Mouse (Mus musculus) bone marrow, adult 2 months (tissue): ENCODE measurements around the gene Abtb1. TPM values are rescaled to one million over a fixed set of nuclear protein-coding genes. Genes with fewer than 3 reads are reported as not detected.

Source experiments
- H3K27ac ChIP-seq: fragments of 200-500 bp; 2 replicates; pipeline ENCODE4 v1.5.1; 2012; ENCODE audit warnings: low read depth, mild to moderate bottlenecking, control low read depth, inconsistent platforms, low read length; ENCODE audit not compliant: control insufficient read depth, poor library complexity, insufficient read depth
- H3K4me1 ChIP-seq: fragments of 200-500 bp; 2 replicates; pipeline ENCODE4 v1.6.1; 2011; ENCODE audit warnings: low read length; ENCODE audit not compliant: control insufficient read depth, insufficient read depth
- H3K4me3 ChIP-seq: fragments of 200-500 bp; replicated peaks from 2 replicates; pipeline ENCODE3; 2011; ENCODE audit warnings: mild to moderate bottlenecking, low read depth, low read length, control low read depth; ENCODE audit not compliant: control insufficient read depth
- CTCF ChIP-seq: fragments of 200-500 bp; IDR thresholded peaks from 2 replicates; pipeline ENCODE4 v1.5.1; 2011; ENCODE audit warnings: low read length, control low read depth; ENCODE audit not compliant: control insufficient read depth, insufficient read depth
- POLR2A ChIP-seq: fragments of 200-500 bp; IDR thresholded peaks from 2 replicates; pipeline ENCODE4 v1.6.1; 2011; ENCODE audit warnings: low read depth, mild to moderate bottlenecking, control low read depth, low read length, borderline replicate concordance; ENCODE audit not compliant: control insufficient read depth
- WGBS: fragments of 180-500 bp; shearing (Covaris S2); methylation state at CpG from one replicate; pipeline ENCODE4 v1.1.7; 2018; 5-methylcytosine and 5-hydroxymethylcytosine counted together
- polyA plus RNA-seq: library from polyadenylated mRNA; stranded (reverse); fragments of >200 nt; gene quantifications from 2 replicates; pipeline ENCODE4 v1.2.4, GENCODE M21; 2011; ENCODE audit warnings: low replicate concordance; ENCODE audit not compliant: missing spikeins, insufficient read depth, insufficient read length

Abtb1 gene
- polyA plus RNA-seq, 1 experiment: 165 TPM

GRCm38 (mm10) chr6:88800735-88801134 lies 41.0 kb downstream of the Abtb1 start:
- no peak for TF ChIP-seq POLR2A
- no peak for TF ChIP-seq CTCF
- Histone ChIP-seq H3K27ac (no peak overlapping the region), H3K4me1 (peaks cover 5% of the 10 kb centered on the region; the same call in 1 of the 2 replicates), H3K4me3 (no peak overlapping the region)
- WGBS: 52% methylated on average over 3 of the region's 3 CpGs

GRCm38 (mm10) chr6:88800191-88800590 lies 41.6 kb downstream of the Abtb1 start:
- H3K4me3 ChIP-seq: no peak overlapping the region
- H3K4me1 ChIP-seq: peaks cover 5% of the 10 kb centered on the region; the same call in 1 of the 2 replicates
- 74% methylated on average over 7 of the region's 7 CpGs for WGBS
- no peak overlapping the region for H3K27ac ChIP-seq
- TF ChIP-seq POLR2A (no peak), CTCF (no peak)

DNA sequence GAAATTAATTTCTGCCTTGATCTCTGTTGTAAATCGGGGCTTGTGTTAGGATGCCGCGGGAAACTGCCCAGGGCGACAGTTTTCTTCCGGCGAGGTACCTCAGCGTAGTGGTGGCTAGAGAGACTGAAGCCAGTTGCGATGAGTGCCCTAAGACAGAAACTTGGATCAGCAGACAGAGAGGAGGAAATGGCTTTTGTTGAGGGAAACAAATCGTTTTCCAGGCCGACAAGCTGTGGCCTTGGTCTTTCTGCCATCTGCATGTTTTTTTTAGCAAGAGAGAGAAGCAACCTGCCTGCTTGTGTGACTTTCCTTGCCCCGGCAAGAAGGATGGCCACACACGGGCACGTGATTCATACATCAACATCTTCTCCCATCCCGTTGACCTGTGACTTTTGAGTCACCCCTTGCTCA lies 47.2 kb downstream of the Abtb1 start:
- 77% methylated on average over 14 of the region's 14 CpGs for WGBS

GRCm38 (mm10) chr6:88793872-88794271 lies 47.9 kb downstream of the Abtb1 start:
- 96% methylated on average over 13 of the region's 13 CpGs for WGBS
- TF ChIP-seq POLR2A: no peak
- no peak for TF ChIP-seq CTCF
- Histone ChIP-seq H3K4me1 (no peaks in the 10 kb centered on the region), H3K4me3 (no peak overlapping the region), H3K27ac (no peak overlapping the region)

More for the DNA sequence above, 47.2 kb downstream of the Abtb1 start:
- Histone ChIP-seq H3K27ac (no peak overlapping the region), H3K4me1 (no peaks in the 10 kb centered on the region), H3K4me3 (no peak overlapping the region)
- TF ChIP-seq CTCF: no peak
- no peak for TF ChIP-seq POLR2A

DNA sequence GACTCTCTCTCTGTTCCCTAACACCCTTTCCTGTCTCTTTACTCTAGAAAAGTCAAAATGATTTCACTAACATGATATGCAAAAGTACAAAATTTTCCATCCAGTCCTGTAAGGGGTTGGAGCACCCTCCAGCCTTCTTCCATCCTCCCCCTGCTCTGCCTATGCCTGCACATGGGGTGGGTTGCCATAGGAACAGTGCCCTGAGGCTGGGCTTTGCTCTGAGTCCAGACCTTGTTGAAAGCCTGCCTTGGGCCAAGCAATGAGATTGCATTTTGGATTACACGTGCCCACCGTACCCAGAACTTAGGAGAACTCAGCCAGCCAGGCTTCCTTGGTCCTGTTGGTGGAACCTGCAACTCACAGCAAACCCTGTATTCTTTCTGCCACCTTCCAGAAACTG lies 48.5 kb downstream of the Abtb1 start:
- TF ChIP-seq POLR2A (no peak), CTCF (no peak)
- WGBS: 44% methylated on average over 2 of the region's 2 CpGs
- H3K4me1 ChIP-seq: no peaks in the 10 kb centered on the region
- H3K27ac ChIP-seq: no peak overlapping the region
- H3K4me3 ChIP-seq: no peak overlapping the region

- TF ChIP-seq CTCF (no peak), POLR2A (no peak)
- no peaks in the 10 kb centered on the region for H3K4me1 ChIP-seq
- 92% methylated on average over 7 of the region's 7 CpGs for WGBS
- no peak overlapping the region for H3K27ac ChIP-seq
- no peak overlapping the region for H3K4me3 ChIP-seq
Measured at GRCm38 (mm10) chr6:88792147-88792691, 49.6 kb downstream of the Abtb1 start.

- no peak overlapping the region for H3K4me3 ChIP-seq
- H3K27ac ChIP-seq: no peak overlapping the region
- WGBS: 81% methylated on average over 9 of the region's 9 CpGs
- TF ChIP-seq POLR2A (no peak), CTCF (no peak)
- H3K4me1 ChIP-seq: no peaks in the 10 kb centered on the region
Measured at GRCm38 (mm10) chr6:88791299-88791698, 50.5 kb downstream of the Abtb1 start.

DNA sequence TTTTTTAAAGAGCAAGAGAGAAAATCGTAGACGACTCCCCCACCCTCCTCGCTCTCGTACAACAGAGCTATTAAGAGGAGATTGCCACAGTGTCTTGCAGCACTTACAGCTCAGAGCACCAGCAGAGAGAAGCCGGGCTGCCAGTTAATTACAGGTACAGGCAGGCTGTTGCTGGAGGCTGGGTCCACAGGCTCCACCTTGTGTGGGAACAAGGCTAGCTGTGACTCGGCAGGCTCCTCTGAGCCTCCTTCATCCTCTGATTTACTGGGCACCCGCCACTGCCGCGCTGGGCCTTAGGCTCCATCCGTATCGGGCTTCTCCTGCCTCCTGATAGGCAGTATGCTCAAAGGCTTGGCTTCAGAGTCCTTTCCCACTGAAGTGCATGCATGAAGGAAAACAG lies 53.6 kb downstream of the Abtb1 start:
- no peak for TF ChIP-seq POLR2A
- no peak for TF ChIP-seq CTCF
- 87% methylated on average over 11 of the region's 11 CpGs for WGBS
- Histone ChIP-seq H3K27ac (peak overlapping the region; percentile 26; the same call in 1 of the 2 replicates), H3K4me3 (no peak overlapping the region), H3K4me1 (no peaks in the 10 kb centered on the region; the same call in 1 of the 2 replicates)

DNA sequence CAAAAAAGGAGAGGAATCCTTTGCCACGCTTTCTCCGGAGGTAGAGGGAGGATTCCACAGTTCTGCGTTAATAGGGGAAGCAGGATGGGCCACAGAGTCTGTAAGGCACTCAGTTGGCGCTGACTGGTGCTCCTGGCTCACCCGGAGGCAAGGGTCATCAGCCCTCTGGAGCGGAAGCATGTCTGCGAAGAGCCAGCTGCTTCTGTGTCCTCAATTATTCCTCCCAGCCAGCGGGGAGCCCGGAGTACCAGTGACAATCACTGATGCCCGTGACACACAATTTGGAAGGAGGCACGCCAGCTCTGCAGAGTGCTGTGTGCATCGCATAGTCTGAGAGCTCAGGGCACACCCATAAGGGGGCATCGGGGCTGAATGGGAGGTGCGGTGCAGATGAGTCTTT lies 54.3 kb downstream of the Abtb1 start:
- Histone ChIP-seq H3K27ac (no peak overlapping the region), H3K4me3 (no peak overlapping the region), H3K4me1 (no peaks in the 10 kb centered on the region; the same call in 1 of the 2 replicates)
- 90% methylated on average over 14 of the region's 14 CpGs for WGBS
- no peak for TF ChIP-seq POLR2A
- TF ChIP-seq CTCF: no peak
